Mouse (Mus musculus): Measurements from ENCODE around the gene Myl9. TPM values are rescaled to one million over a fixed set of nuclear protein-coding genes. Genes with fewer than 3 reads are reported as not detected.

Myl9 gene
- total RNA-seq, 2 experiments from 2014 or later = 13.2 to 15.3 TPM

Other genes starting within 250 kb of the Myl9 start
- gene Aar2, start 227.8 kb upstream of the Myl9 start, total RNA-seq (2021) = 10 to 100 TPM; 35.8 to 38.4 TPM
- gene Dlgap4, start 161.7 kb upstream of the Myl9 start, total RNA-seq (2021) = 100 to 1,000 TPM; 215 to 219 TPM
- 1 to 10 TPM in 1 of 2 experiments, under 1 TPM in 1; 0.40 to 1.3 TPM for gene Tgif2, start 64.6 kb downstream of the Myl9 start, total RNA-seq (2021)
- gene 4930518I15Rik, start 82.5 kb downstream of the Myl9 start, total RNA-seq (2021) = 1 to 10 TPM; 1.7 to 2.9 TPM
- 10 to 100 TPM; 89.8 to 97.6 TPM for gene Rab5if, start 87.7 kb downstream of the Myl9 start, total RNA-seq (2021)
- gene Sla2, start 111.8 kb downstream of the Myl9 start, total RNA-seq (2021) = under 1 TPM; 0.63 to 0.82 TPM
- 100 to 1,000 TPM; 446 to 471 TPM for gene Ndrg3, start 216.6 kb downstream of the Myl9 start, total RNA-seq (2021)
- 1 to 10 TPM; 4.8 to 5.6 TPM for gene Dsn1, start 231.7 kb downstream of the Myl9 start, total RNA-seq (2021)